Mouse (Mus musculus) kidney, postnatal 0 days (tissue): ENCODE results near the gene Qrfp. TPM values are rescaled to one million over a fixed set of nuclear protein-coding genes. Genes with fewer than 3 reads are reported as not detected.
A peak's percentile ranks its signal among the peaks of the same experiment; 100 is the strongest.

ENCODE experiments used
- ATAC-seq: fragments of 200-750 bp; cut with Nextera tagmentation; replicated peaks from 2 replicates; pipeline ENCODE4 v1.8.0; 2017; ENCODE audit warnings: low read depth, moderate number of reproducible peaks, moderate TSS enrichment, moderate library complexity; ENCODE audit not compliant: low FRiP score
- DNase-seq: peaks from one replicate; pipeline ENCODE4 v3.0.0-alpha.2; 2016; ENCODE audit warnings: low spot score
- H3K27ac ChIP-seq: fragments of 300-500 bp; sonication (generic); 2 replicates; pipeline ENCODE4 v1.5.1; 2014; ENCODE audit warnings: mild to moderate bottlenecking
- H3K27me3 ChIP-seq: fragments of 300-500 bp; sonication (generic); 2 replicates; pipeline ENCODE4 v1.6.1; 2014; ENCODE audit warnings: low read length, mixed read lengths; ENCODE audit not compliant: insufficient read depth
- H3K36me3 ChIP-seq: fragments of 300-500 bp; sonication (generic); 2 replicates; pipeline ENCODE4 v1.6.1; 2014; ENCODE audit warnings: low read length, mixed read lengths; ENCODE audit not compliant: insufficient read depth
- H3K4me1 ChIP-seq: fragments of 300-500 bp; sonication (generic); replicated peaks from 2 replicates; pipeline ENCODE4 v1.6.1; 2014; ENCODE audit warnings: antibody characterized with exemption, low read length, mixed read lengths; ENCODE audit not compliant: insufficient read depth
- H3K4me2 ChIP-seq: fragments of 300-500 bp; sonication (generic); 2 replicates; pipeline ENCODE4 v1.6.1; 2014; ENCODE audit warnings: mild to moderate bottlenecking, low read length, moderate library complexity, mixed read lengths
- H3K4me3 ChIP-seq: fragments of 300-500 bp; sonication (generic); replicated peaks from 2 replicates; pipeline ENCODE4 v1.5.1; 2014; ENCODE audit warnings: low read depth, low read length
- H3K9ac ChIP-seq: fragments of 300-500 bp; sonication (generic); 2 replicates; pipeline ENCODE4 v1.6.1; 2014; ENCODE audit warnings: low read depth, low read length
- H3K9me3 ChIP-seq: fragments of 300-500 bp; sonication (generic); replicated peaks from 2 replicates; pipeline ENCODE4 v1.6.1; 2016; ENCODE audit warnings: low read length, inconsistent platforms, mixed read lengths
- CTCF ChIP-seq: IDR thresholded peaks from 2 replicates; pipeline ENCODE4 v1.5.1; 2016; ENCODE audit warnings: antibody characterized with exemption, low read depth, mild to moderate bottlenecking, moderate library complexity
- WGBS: fragments of 180-500 bp; shearing (Covaris S2); extraction: QIAGEN DNeasy Blood & Tissue Kit; methylation state at CpG from one replicate; pipeline ENCODE4 v1.1.7; 2014; 5-methylcytosine and 5-hydroxymethylcytosine counted together
- polyA plus RNA-seq: library from polyadenylated mRNA; unstranded; fragments of >200 nt; fragmentation: Nextera tagmentation; extraction: Ambion mirVana; gene quantifications from 2 replicates; pipeline ENCODE4 v1.2.1, GENCODE M21; 2015

Qrfp gene
- polyA plus RNA-seq, 1 experiment from 2014 or later: 0.08 TPM

GRCm38 (mm10) chr2:31782958-31783602, 27.3 kb downstream of the Qrfp start:
- WGBS: 56% methylated on average over 8 of the region's 8 CpGs
- peaks cover 67% of the 10 kb centered on the region for H3K36me3 ChIP-seq
- TF ChIP-seq CTCF: peak; percentile 55
- no peak overlapping the region for H3K9ac ChIP-seq
- ATAC-seq (peak; percentile 73), DNase-seq (no peak)
- no peaks in the 10 kb centered on the region for H3K9me3 ChIP-seq
- no peaks in the 10 kb centered on the region for H3K27me3 ChIP-seq
- no peaks in the 10 kb centered on the region for H3K4me1 ChIP-seq
- no peak overlapping the region for H3K4me2 ChIP-seq
- no peak overlapping the region for H3K4me3 ChIP-seq
- H3K27ac ChIP-seq: no peak overlapping the region

GRCm38 (mm10) chr2:31779258-31779657, 31.1 kb downstream of the Qrfp start:
- Histone ChIP-seq H3K4me1 (no peaks in the 10 kb centered on the region), H3K36me3 (peaks cover 43% of the 10 kb centered on the region), H3K9ac (no peak overlapping the region), H3K4me3 (no peak overlapping the region), H3K9me3 (no peaks in the 10 kb centered on the region), H3K27me3 (no peaks in the 10 kb centered on the region), H3K4me2 (no peak overlapping the region), H3K27ac (no peak overlapping the region)
- DNase-seq (no peak), ATAC-seq (no peak)
- 89% methylated on average over 2 of the region's 2 CpGs for WGBS
- TF ChIP-seq CTCF: no peak

GRCm38 (mm10) chr2:31776479-31776878, 33.9 kb downstream of the Qrfp start:
- H3K9me3 ChIP-seq: no peaks in the 10 kb centered on the region
- DNase-seq: no peak
- H3K4me2 ChIP-seq: no peak overlapping the region
- no peak overlapping the region for H3K27ac ChIP-seq
- H3K36me3 ChIP-seq: peaks cover 33% of the 10 kb centered on the region
- H3K27me3 ChIP-seq: no peaks in the 10 kb centered on the region
- no peak for TF ChIP-seq CTCF
- H3K4me3 ChIP-seq: no peak overlapping the region
- H3K4me1 ChIP-seq: peaks cover 8% of the 10 kb centered on the region
- H3K9ac ChIP-seq: no peak overlapping the region
- WGBS: 96% methylated on average over 3 of the region's 3 CpGs
- no peak for ATAC-seq

- H3K9me3 ChIP-seq: no peaks in the 10 kb centered on the region
- peak overlapping the region; percentile 25 for H3K4me2 ChIP-seq
- H3K9ac ChIP-seq: no peak overlapping the region
- ATAC-seq (peak; percentile 67), DNase-seq (peak; percentile 88)
- WGBS: 5% methylated on average over 7 of the region's 7 CpGs
- H3K4me1 ChIP-seq: peaks cover 44% of the 10 kb centered on the region
- no peak overlapping the region for H3K4me3 ChIP-seq
- H3K27me3 ChIP-seq: no peaks in the 10 kb centered on the region
- peak; percentile 46 for TF ChIP-seq CTCF
- no peaks in the 10 kb centered on the region for H3K36me3 ChIP-seq
- H3K27ac ChIP-seq: peak overlapping the region; percentile 90
Observed at GRCm38 (mm10) chr2:31770781-31771441, 39.5 kb downstream of the Qrfp start.

GRCm38 (mm10) chr2:31769631-31770111, 40.7 kb downstream of the Qrfp start:
- ATAC-seq (no peak), DNase-seq (peak; percentile 59)
- 20% methylated on average over 6 of the region's 6 CpGs for WGBS
- Histone ChIP-seq H3K4me1 (peaks cover 48% of the 10 kb centered on the region), H3K9ac (no peak overlapping the region), H3K27ac (peak overlapping the region; percentile 90), H3K4me2 (peak overlapping the region; percentile 41), H3K4me3 (no peak overlapping the region), H3K27me3 (no peaks in the 10 kb centered on the region), H3K9me3 (no peaks in the 10 kb centered on the region), H3K36me3 (no peaks in the 10 kb centered on the region)
- TF ChIP-seq CTCF: no peak

- peaks cover 48% of the 10 kb centered on the region for H3K4me1 ChIP-seq
- 0 out of 2 replicates have a peak overlapping the region, but pooled peaks have one; percentile 35 for H3K9ac ChIP-seq
- DNase-seq: no peak
Observed at GRCm38 (mm10) chr2:31769115-31769514, 41.3 kb downstream of the Qrfp start.

More at GRCm38 (mm10) chr2:31769115-31769514, 41.3 kb downstream of the Qrfp start:
- peak overlapping the region; percentile 41 for H3K4me2 ChIP-seq
- no peaks in the 10 kb centered on the region for H3K9me3 ChIP-seq
- ATAC-seq: no peak
- H3K27me3 ChIP-seq: no peaks in the 10 kb centered on the region
- TF ChIP-seq CTCF: no peak
- no peak overlapping the region for H3K4me3 ChIP-seq
- WGBS: 31% methylated on average over 4 of the region's 4 CpGs
- no peaks in the 10 kb centered on the region for H3K36me3 ChIP-seq
- peak overlapping the region; percentile 90 for H3K27ac ChIP-seq
